Mouse (Mus musculus): ENCODE results near the gene Hsd3b1. TPM values are rescaled to one million over a fixed set of nuclear protein-coding genes. Genes with fewer than 3 reads are reported as not detected.

Gene Hsd3b1
- total RNA-seq, 1 experiment from 2014 or later: 6,460 TPM

Other genes with a start within 250 kb of the Hsd3b1 start
- 0.23 and 6.3 TPM in 2 replicates for gene Hsd3b5, start 229.5 kb downstream of the Hsd3b1 start, total RNA-seq (2021)
- 0.15 and 2.4 TPM in 2 replicates for gene Hsd3b2, start 135.3 kb downstream of the Hsd3b1 start, total RNA-seq (2021)
- gene Hsd3b3, start 96.7 kb downstream of the Hsd3b1 start, total RNA-seq (2021): 1.1 and 33.0 TPM in 2 replicates
- gene Hsd3b6, start 45.4 kb downstream of the Hsd3b1 start, total RNA-seq (2021): 47.6 and 62.0 TPM in 2 replicates
- gene Hao2, start 33.4 kb upstream of the Hsd3b1 start, total RNA-seq (2021): 200 and 208 TPM in 2 replicates

All from adrenal gland, postnatal 14 days (tissue).